Mouse (Mus musculus): ENCODE measurements around the gene Tinf2. TPM values are rescaled to one million over a fixed set of nuclear protein-coding genes. Genes with fewer than 3 reads are reported as not detected.

Gene Tinf2
- 100 to 1,000 TPM in 1 of 2 experiments, 10 to 100 TPM in 1; 94.4 to 113 TPM for total RNA-seq (2023)

GRCm38 (mm10) chr14:55681160-55682117 is at the start of gene Tinf2:
Tinf2 (minus strand) TSS chr14:55681820.

GRCm38 (mm10) chr14:55721700-55722437 is 40.2 kb upstream of the Tinf2 start, which contains the start of gene Rabggta:
Rabggta (minus strand) TSS chr14:55722263.

GRCm38 (mm10) chr14:55713729-55714122 is 32.1 kb upstream of the Tinf2 start, which contains the start of gene Tgm1:
Tgm1 (minus strand) TSS chr14:55713926.

GRCm38 (mm10) chr14:55671833-55672740 is 9.5 kb downstream of the Tinf2 start, which contains the start of the genes Gmpr2 and Nedd8:
Gmpr2 (plus strand) TSS chr14:55671941.
Nedd8 (minus strand) TSS chr14:55672124.

GRCm38 (mm10) chr14:55659960-55660573 is 21.6 kb downstream of the Tinf2 start, which contains the start of gene Mdp1:
Mdp1 (minus strand) TSS chr14:55660508.

GRCm38 (mm10) chr14:55649884-55650283 is 31.7 kb downstream of the Tinf2 start, which contains the start of gene Tssk4:
Tssk4 (plus strand) TSS chr14:55650184.

GRCm38 (mm10) chr14:55643060-55643907 is 38.3 kb downstream of the Tinf2 start, which contains the start of gene Tm9sf1:
Tm9sf1 (minus strand) TSS chr14:55643806.

GRCm38 (mm10) chr14:55637795-55638194 is 43.8 kb downstream of the Tinf2 start, which contains the start of gene Gm49378:
Gm49378 (minus strand) TSS chr14:55637895.

GRCm38 (mm10) chr14:55635523-55636007 is 46.1 kb downstream of the Tinf2 start, which contains the start of gene Ipo4:
Ipo4 (minus strand) TSS chr14:55635957.

Other genes starting within 250 kb of the Tinf2 start
- gene Dhrs4, start 203.1 kb downstream of the Tinf2 start, total RNA-seq (2023) = 10 to 100 TPM; 23.0 to 26.3 TPM
- under 1 TPM; 0.64 to 0.68 TPM for gene Carmil3, start 191.2 kb downstream of the Tinf2 start, total RNA-seq (2023)
- not detected for gene Cpne6, start 171.4 kb downstream of the Tinf2 start, total RNA-seq (2023)
- gene Nrl, start 156.8 kb downstream of the Tinf2 start, total RNA-seq (2023) = not detected
- 10 to 100 TPM; 12.3 to 20.4 TPM for gene Pck2, start 141.6 kb downstream of the Tinf2 start, total RNA-seq (2023)
- gene Dcaf11, start 121.8 kb downstream of the Tinf2 start, total RNA-seq (2023) = 10 to 100 TPM; 73.6 to 74.9 TPM
- gene A730061H03Rik, start 121.4 kb downstream of the Tinf2 start, total RNA-seq (2023) = 1 to 10 TPM; 4.9 to 6.6 TPM
- gene Fitm1, start 106.2 kb downstream of the Tinf2 start, total RNA-seq (2023) = not detected
- 100 to 1,000 TPM; 310 to 383 TPM for gene Psme1, start 103.7 kb downstream of the Tinf2 start, total RNA-seq (2023)
- gene Emc9, start 96.5 kb downstream of the Tinf2 start, total RNA-seq (2023) = 10 to 100 TPM; 23.4 to 24.2 TPM
- gene Psme2, start 90.7 kb downstream of the Tinf2 start, total RNA-seq (2023) = 100 to 1,000 TPM; 462 to 464 TPM
- 100 to 1,000 TPM; 112 to 116 TPM for gene Rnf31, start 90.1 kb downstream of the Tinf2 start, total RNA-seq (2023)
- gene Irf9, start 78.2 kb downstream of the Tinf2 start, total RNA-seq (2023) = 100 to 1,000 TPM; 104 to 137 TPM
- gene Rec8, start 63.8 kb downstream of the Tinf2 start, total RNA-seq (2023) = 1 to 10 TPM in 1 of 2 experiments, not detected in 1; 1.3 TPM
- 10 to 100 TPM; 70.5 to 88.4 TPM for gene Ipo4, start 45.9 kb downstream of the Tinf2 start, total RNA-seq (2023)
- 1 to 10 TPM; 4.0 to 4.6 TPM for gene Gm49378, start 43.9 kb downstream of the Tinf2 start, total RNA-seq (2023)
- gene Tm9sf1, start 38.0 kb downstream of the Tinf2 start, total RNA-seq (2023) = 10 to 100 TPM; 43.9 to 52.9 TPM
- 1 to 10 TPM; 4.1 to 5.9 TPM for gene Tssk4, start 31.6 kb downstream of the Tinf2 start, total RNA-seq (2023)
- 10 to 100 TPM; 44.5 to 56.7 TPM for gene Mdp1, start 21.3 kb downstream of the Tinf2 start, total RNA-seq (2023)
- 10 to 100 TPM; 19.3 to 25.8 TPM for gene Gmpr2, start 9.9 kb downstream of the Tinf2 start, total RNA-seq (2023)
- 100 to 1,000 TPM; 182 to 187 TPM for gene Nedd8, start 9.7 kb downstream of the Tinf2 start, total RNA-seq (2023)
- gene Tgm1, start 32.1 kb upstream of the Tinf2 start, total RNA-seq (2023) = 1 to 10 TPM; 4.4 to 4.9 TPM
- 100 to 1,000 TPM in 1 of 2 experiments, 10 to 100 TPM in 1; 82.0 to 104 TPM for gene Rabggta, start 40.4 kb upstream of the Tinf2 start, total RNA-seq (2023)
- gene Dhrs1, start 63.9 kb upstream of the Tinf2 start, total RNA-seq (2023) = 10 to 100 TPM; 16.5 to 19.4 TPM
- gene Nop9, start 63.9 kb upstream of the Tinf2 start, total RNA-seq (2023) = 10 to 100 TPM; 31.3 to 38.2 TPM
- gene Cideb, start 76.6 kb upstream of the Tinf2 start, total RNA-seq (2023) = not detected
- 1 to 10 TPM; 1.4 to 1.5 TPM for gene Ltb4r2, start 79.6 kb upstream of the Tinf2 start, total RNA-seq (2023)
- under 1 TPM; 0.52 to 0.95 TPM for gene Ltb4r1, start 84.1 kb upstream of the Tinf2 start, total RNA-seq (2023)
- 1 to 10 TPM in 1 of 2 experiments, under 1 TPM in 1; 0.15 to 1.0 TPM for gene Adcy4, start 102.3 kb upstream of the Tinf2 start, total RNA-seq (2023)
- gene Ripk3, start 107.0 kb upstream of the Tinf2 start, total RNA-seq (2023) = 10 to 100 TPM; 55.9 to 66.9 TPM
- gene Nfatc4, start 141.3 kb upstream of the Tinf2 start, total RNA-seq (2023) = not detected
- 1 to 10 TPM; 1.1 to 6.0 TPM for gene Nynrin, start 172.2 kb upstream of the Tinf2 start, total RNA-seq (2023)
- not detected for gene Cbln3, start 202.6 kb upstream of the Tinf2 start, total RNA-seq (2023)
- gene Khnyn, start 203.1 kb upstream of the Tinf2 start, total RNA-seq (2023) = 10 to 100 TPM; 68.1 to 75.9 TPM
- 10 to 100 TPM; 32.2 to 52.6 TPM for gene Sdr39u1, start 218.5 kb upstream of the Tinf2 start, total RNA-seq (2023)